Mouse (Mus musculus): ENCODE results near the gene Tmem30a. TPM values are rescaled to one million over a fixed set of nuclear protein-coding genes. Genes with fewer than 3 reads are reported as not detected.

Gene Tmem30a
- total and polyA plus RNA-seq, 2 experiments from 2014 or later = 104 to 181 TPM

- WGBS = 83% methylated on average over 10 of the region's 11 CpGs
- no peak overlapping the region for H3K9ac ChIP-seq
- H3K27me3 ChIP-seq (ENCODE audit: insufficient read depth, low read length) = no peaks in the 10 kb centered on the region
- ATAC-seq (no peak), DNase-seq (no peak)
- H3K4me3 ChIP-seq (ENCODE audit: low read depth, low read length) = no peak overlapping the region
- H3K9me3 ChIP-seq (ENCODE audit: low read length) = no peaks in the 10 kb centered on the region
- TF ChIP-seq CTCF (IDR thresholded peaks at IDR 0.05; ENCODE audit: low read depth) = no peak
- no peaks in the 10 kb centered on the region for H3K4me1 ChIP-seq (ENCODE audit: insufficient read depth)
- H3K36me3 ChIP-seq (ENCODE audit: insufficient read depth) = no peaks in the 10 kb centered on the region
- H3K4me2 ChIP-seq (ENCODE audit: low read depth) = no peak overlapping the region
- no peak overlapping the region for H3K27ac ChIP-seq (ENCODE audit: low read depth, low read length)
Measured at GRCm38 (mm10) chr9:79810969-79811902, 17.9 kb upstream of the Tmem30a start.

- Histone ChIP-seq H3K9me3 (ENCODE audit: low read length) (no peaks in the 10 kb centered on the region), H3K4me3 (ENCODE audit: low read depth, low read length) (no peak overlapping the region), H3K27ac (ENCODE audit: low read depth, low read length) (no peak overlapping the region), H3K4me1 (ENCODE audit: insufficient read depth) (no peaks in the 10 kb centered on the region), H3K36me3 (ENCODE audit: insufficient read depth) (no peaks in the 10 kb centered on the region), H3K9ac (no peak overlapping the region), H3K27me3 (ENCODE audit: insufficient read depth, low read length) (no peaks in the 10 kb centered on the region), H3K4me2 (ENCODE audit: low read depth) (no peak overlapping the region)
- ATAC-seq = no peak
- no peak for TF ChIP-seq CTCF (IDR thresholded peaks at IDR 0.05; ENCODE audit: low read depth)
- WGBS = 88% methylated on average over 3 of the region's 3 CpGs
- no peak for DNase-seq
Measured at GRCm38 (mm10) chr9:79810534-79810933, 17.2 kb upstream of the Tmem30a start.

GRCm38 (mm10) chr9:79809411-79809810, 16.1 kb upstream of the Tmem30a start:
- WGBS = 72% methylated on average over 6 of the region's 6 CpGs
- Histone ChIP-seq H3K4me1 (ENCODE audit: insufficient read depth) (no peaks in the 10 kb centered on the region), H3K27me3 (ENCODE audit: insufficient read depth, low read length) (no peaks in the 10 kb centered on the region), H3K36me3 (ENCODE audit: insufficient read depth) (no peaks in the 10 kb centered on the region), H3K27ac (ENCODE audit: low read depth, low read length) (no peak overlapping the region), H3K9ac (no peak overlapping the region), H3K4me2 (ENCODE audit: low read depth) (no peak overlapping the region), H3K4me3 (ENCODE audit: low read depth, low read length) (no peak overlapping the region), H3K9me3 (ENCODE audit: low read length) (no peaks in the 10 kb centered on the region)
- ATAC-seq (no peak), DNase-seq (no peak)
- TF ChIP-seq CTCF (IDR thresholded peaks at IDR 0.05; ENCODE audit: low read depth) = no peak

GRCm38 (mm10) chr9:79807178-79807577, 13.9 kb upstream of the Tmem30a start:
- Histone ChIP-seq H3K9ac (no peak overlapping the region), H3K27me3 (ENCODE audit: insufficient read depth, low read length) (no peaks in the 10 kb centered on the region), H3K9me3 (ENCODE audit: low read length) (no peaks in the 10 kb centered on the region), H3K4me2 (ENCODE audit: low read depth) (no peak overlapping the region), H3K4me3 (ENCODE audit: low read depth, low read length) (no peak overlapping the region), H3K36me3 (ENCODE audit: insufficient read depth) (no peaks in the 10 kb centered on the region), H3K4me1 (ENCODE audit: insufficient read depth) (no peaks in the 10 kb centered on the region), H3K27ac (ENCODE audit: low read depth, low read length) (no peak overlapping the region)
- 51% methylated on average over 4 of the region's 4 CpGs for WGBS
- TF ChIP-seq CTCF (IDR thresholded peaks at IDR 0.05; ENCODE audit: low read depth) = no peak
- no peak for ATAC-seq
- DNase-seq = no peak

- TF ChIP-seq CTCF (IDR thresholded peaks at IDR 0.05; ENCODE audit: low read depth) = peak; percentile 88
- Histone ChIP-seq H3K9me3 (ENCODE audit: low read length) (no peaks in the 10 kb centered on the region), H3K4me3 (ENCODE audit: low read depth, low read length) (no peak overlapping the region), H3K36me3 (ENCODE audit: insufficient read depth) (no peaks in the 10 kb centered on the region), H3K27ac (ENCODE audit: low read depth, low read length) (no peak overlapping the region), H3K4me2 (ENCODE audit: low read depth) (no peak overlapping the region), H3K27me3 (ENCODE audit: insufficient read depth, low read length) (no peaks in the 10 kb centered on the region), H3K9ac (no peak overlapping the region), H3K4me1 (ENCODE audit: insufficient read depth) (no peaks in the 10 kb centered on the region)
- WGBS = 50% methylated on average over 12 of the region's 12 CpGs
- peak; percentile 47; the same call in 1 of the 2 replicates for ATAC-seq
- peak; percentile 82 for DNase-seq
Measured at GRCm38 (mm10) chr9:79806317-79807075, 13.2 kb upstream of the Tmem30a start.

- Histone ChIP-seq H3K4me2 (ENCODE audit: low read depth) (no peak overlapping the region), H3K9me3 (ENCODE audit: low read length) (no peaks in the 10 kb centered on the region), H3K4me1 (ENCODE audit: insufficient read depth) (no peaks in the 10 kb centered on the region), H3K9ac (no peak overlapping the region), H3K27me3 (ENCODE audit: insufficient read depth, low read length) (no peaks in the 10 kb centered on the region), H3K4me3 (ENCODE audit: low read depth, low read length) (no peak overlapping the region), H3K36me3 (ENCODE audit: insufficient read depth) (no peaks in the 10 kb centered on the region), H3K27ac (ENCODE audit: low read depth, low read length) (no peak overlapping the region)
- no peak for ATAC-seq
- DNase-seq = no peak
- WGBS = 90% methylated on average over 10 of the region's 10 CpGs
- TF ChIP-seq CTCF (IDR thresholded peaks at IDR 0.05; ENCODE audit: low read depth) = no peak
Measured at GRCm38 (mm10) chr9:79805426-79805825, 12.1 kb upstream of the Tmem30a start.
